Mouse (Mus musculus): ENCODE results near the gene Wee1.

DNA sequence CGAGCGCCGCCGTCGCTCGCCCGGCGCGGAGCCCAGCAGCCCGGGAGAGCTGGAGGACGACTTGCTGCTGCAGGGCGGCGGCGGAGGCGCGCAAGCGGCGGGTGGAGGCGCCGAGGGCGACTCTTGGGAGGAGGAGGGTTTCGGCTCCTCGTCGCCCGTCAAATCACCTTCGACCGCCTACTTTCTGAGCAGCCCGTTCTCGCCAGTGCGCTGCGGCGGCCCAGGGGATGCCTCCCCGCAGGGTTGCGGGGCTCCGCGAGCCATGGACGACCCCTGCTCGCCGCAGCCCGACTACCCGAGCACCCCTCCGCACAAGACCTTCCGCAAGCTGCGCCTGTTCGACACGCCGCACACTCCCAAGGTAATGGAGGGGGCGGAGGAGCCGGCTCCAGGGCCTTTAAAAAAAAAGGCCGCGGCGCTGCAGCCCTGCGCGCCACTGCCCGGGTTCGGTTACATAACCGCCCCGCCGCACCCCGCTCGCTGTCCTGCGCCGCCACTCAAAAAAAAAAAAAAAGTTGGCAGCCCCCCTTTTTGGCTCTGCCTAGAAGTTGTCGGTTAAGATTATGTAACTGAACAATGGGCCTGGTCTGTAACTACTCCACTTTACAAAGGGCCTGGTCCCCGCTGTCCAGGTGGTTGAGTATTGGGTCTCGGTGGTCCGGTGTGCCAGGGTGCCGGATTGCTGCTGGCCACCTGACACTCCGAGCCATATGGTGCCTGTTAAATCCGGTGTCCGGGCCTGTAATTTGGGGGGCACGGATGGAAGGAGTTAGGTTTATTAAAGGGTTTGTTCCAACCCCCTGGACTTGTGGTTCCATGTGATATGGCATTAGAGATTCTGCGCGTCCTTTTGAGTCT is 948 bp downstream of the Wee1 start:
- TF ChIP-seq POLR2A (IDR thresholded peaks at IDR 0.05; ENCODE audit: low read depth, low read length) = peak; percentile 35; the same call in 1 of the 2 replicates
- TF ChIP-seq CTCF (IDR thresholded peaks at IDR 0.05; ENCODE audit: extremely low read depth, insufficient read length, insufficient replicate concordance, low read depth, low read length) = no peak

Measured in small intestine, adult 2 months (tissue).